Mouse (Mus musculus): ENCODE measurements around the gene Mettl22. TPM values are rescaled to one million over a fixed set of nuclear protein-coding genes. Genes with fewer than 3 reads are reported as not detected.
A peak's percentile ranks its signal among the peaks of the same experiment; 100 is the strongest.

Mettl22 gene
- 5.9 and 7.5 TPM in 2 replicates for polyA plus RNA-seq (2015; fragmentation: Nextera tagmentation; extraction: Ambion mirVana)

GRCm38 (mm10) chr16:8470603-8471481 is at the start of gene Mettl22:
TSS of gene Mettl22 (plus strand) at chr16:8470788.
- Histone ChIP-seq H3K9me3 (replicated peaks; ENCODE audit: control insufficient read depth, low read length) (no peaks in the 10 kb centered on the region), H3K4me1 (ENCODE audit: control insufficient read depth, low read depth, low read length) (peaks cover 10% of the 10 kb centered on the region), H3K27me3 (ENCODE audit: control insufficient read depth, insufficient read depth, low read depth, low read length) (no peaks in the 10 kb centered on the region), H3K36me3 (ENCODE audit: control insufficient read depth, insufficient read depth) (no peaks in the 10 kb centered on the region), H3K4me2 (ENCODE audit: low read depth, low read length) (peak within 1 kb of the TSS; percentile 87), H3K9ac (ENCODE audit: low read depth, low read length) (peak within 1 kb of the TSS; percentile 77), H3K4me3 (ENCODE audit: low read depth, low read length) (peak within 1 kb of the TSS; percentile 82), H3K27ac (ENCODE audit: low read length) (peak within 1 kb of the TSS; percentile 63)
- peak; percentile 99 for ATAC-seq (ENCODE audit: low read depth)
- under 1% methylated on average over 48 of the region's 48 CpGs for WGBS (ENCODE audit: insufficient replicate concordance)

GRCm38 (mm10) chr16:8420842-8421241 is 49.7 kb upstream of the Mettl22 start:
- no peaks in the 10 kb centered on the region for H3K9me3 ChIP-seq (replicated peaks; ENCODE audit: control insufficient read depth, low read length)
- no peak for ATAC-seq (ENCODE audit: low read depth)
- no peaks in the 10 kb centered on the region for H3K4me1 ChIP-seq (ENCODE audit: control insufficient read depth, low read depth, low read length)
- H3K36me3 ChIP-seq (ENCODE audit: control insufficient read depth, insufficient read depth) = no peaks in the 10 kb centered on the region
- H3K27ac ChIP-seq (ENCODE audit: low read length) = no peak overlapping the region
- no peak overlapping the region for H3K4me2 ChIP-seq (ENCODE audit: low read depth, low read length)
- no peak overlapping the region for H3K9ac ChIP-seq (ENCODE audit: low read depth, low read length)
- WGBS (ENCODE audit: insufficient replicate concordance) = 58% methylated on average over 4 of the region's 4 CpGs
- peaks cover 27% of the 10 kb centered on the region for H3K27me3 ChIP-seq (ENCODE audit: control insufficient read depth, insufficient read depth, low read depth, low read length)
- H3K4me3 ChIP-seq (ENCODE audit: low read depth, low read length) = no peak overlapping the region

GRCm38 (mm10) chr16:8423626-8424114 is 46.9 kb upstream of the Mettl22 start:
- no peak overlapping the region for H3K9ac ChIP-seq (ENCODE audit: low read depth, low read length)
- no peak overlapping the region for H3K4me2 ChIP-seq (ENCODE audit: low read depth, low read length)
- no peaks in the 10 kb centered on the region for H3K9me3 ChIP-seq (replicated peaks; ENCODE audit: control insufficient read depth, low read length)
- H3K4me1 ChIP-seq (ENCODE audit: control insufficient read depth, low read depth, low read length) = no peaks in the 10 kb centered on the region
- no peak overlapping the region for H3K4me3 ChIP-seq (ENCODE audit: low read depth, low read length)
- no peak overlapping the region for H3K27ac ChIP-seq (ENCODE audit: low read length)
- no peak for ATAC-seq (ENCODE audit: low read depth)
- WGBS (ENCODE audit: insufficient replicate concordance) = 41% methylated on average over 7 of the region's 7 CpGs
- peaks cover 39% of the 10 kb centered on the region for H3K27me3 ChIP-seq (ENCODE audit: control insufficient read depth, insufficient read depth, low read depth, low read length)
- H3K36me3 ChIP-seq (ENCODE audit: control insufficient read depth, insufficient read depth) = no peaks in the 10 kb centered on the region

GRCm38 (mm10) chr16:8424161-8424970 is 46.2 kb upstream of the Mettl22 start:
- H3K4me1 ChIP-seq (ENCODE audit: control insufficient read depth, low read depth, low read length) = no peaks in the 10 kb centered on the region
- no peak overlapping the region for H3K27ac ChIP-seq (ENCODE audit: low read length)
- WGBS (ENCODE audit: insufficient replicate concordance) = 5% methylated on average over 43 of the region's 43 CpGs
- ATAC-seq (ENCODE audit: low read depth) = no peak
- H3K4me3 ChIP-seq (ENCODE audit: low read depth, low read length) = no peak overlapping the region
- H3K9ac ChIP-seq (ENCODE audit: low read depth, low read length) = no peak overlapping the region
- no peaks in the 10 kb centered on the region for H3K36me3 ChIP-seq (ENCODE audit: control insufficient read depth, insufficient read depth)
- no peaks in the 10 kb centered on the region for H3K9me3 ChIP-seq (replicated peaks; ENCODE audit: control insufficient read depth, low read length)
- H3K27me3 ChIP-seq (ENCODE audit: control insufficient read depth, insufficient read depth, low read depth, low read length) = peaks cover 39% of the 10 kb centered on the region
- 0 out of 2 replicates have a peak overlapping the region, but pooled peaks have one; percentile 0 for H3K4me2 ChIP-seq (ENCODE audit: low read depth, low read length)

- no peak within 1 kb of the TSS for H3K4me3 ChIP-seq (ENCODE audit: low read depth, low read length)
- WGBS (ENCODE audit: insufficient replicate concordance) = 3% methylated on average over 16 of the region's 16 CpGs
Observed at GRCm38 (mm10) chr16:8424971-8425330, 45.6 kb upstream of the Mettl22 start, which contains the start of gene Tmem114. TSS of gene Tmem114 (minus strand) at chr16:8425136.

GRCm38 (mm10) chr16:8425736-8426135 is 44.9 kb upstream of the Mettl22 start:
- Histone ChIP-seq H3K9ac (ENCODE audit: low read depth, low read length) (no peak overlapping the region), H3K4me2 (ENCODE audit: low read depth, low read length) (no peak overlapping the region), H3K9me3 (replicated peaks; ENCODE audit: control insufficient read depth, low read length) (no peaks in the 10 kb centered on the region), H3K36me3 (ENCODE audit: control insufficient read depth, insufficient read depth) (no peaks in the 10 kb centered on the region), H3K4me1 (ENCODE audit: control insufficient read depth, low read depth, low read length) (no peaks in the 10 kb centered on the region), H3K27me3 (ENCODE audit: control insufficient read depth, insufficient read depth, low read depth, low read length) (peaks cover 39% of the 10 kb centered on the region), H3K27ac (ENCODE audit: low read length) (no peak overlapping the region), H3K4me3 (ENCODE audit: low read depth, low read length) (no peak overlapping the region)
- 56% methylated on average over 5 of the region's 5 CpGs for WGBS (ENCODE audit: insufficient replicate concordance)
- no peak for ATAC-seq (ENCODE audit: low read depth)

More at GRCm38 (mm10) chr16:8424971-8425330, 45.6 kb upstream of the Mettl22 start, which contains the start of gene Tmem114:
- Histone ChIP-seq H3K27me3 (ENCODE audit: control insufficient read depth, insufficient read depth, low read depth, low read length) (peaks cover 39% of the 10 kb centered on the region), H3K27ac (ENCODE audit: low read length) (no peak within 1 kb of the TSS), H3K9ac (ENCODE audit: low read depth, low read length) (no peak within 1 kb of the TSS), H3K4me1 (ENCODE audit: control insufficient read depth, low read depth, low read length) (no peaks in the 10 kb centered on the region), H3K4me2 (ENCODE audit: low read depth, low read length) (0 out of 2 replicates have a peak within 1 kb of the TSS, but pooled peaks have one; percentile 0), H3K9me3 (replicated peaks; ENCODE audit: control insufficient read depth, low read length) (no peaks in the 10 kb centered on the region), H3K36me3 (ENCODE audit: control insufficient read depth, insufficient read depth) (no peaks in the 10 kb centered on the region)
- no peak for ATAC-seq (ENCODE audit: low read depth)

- no peaks in the 10 kb centered on the region for H3K36me3 ChIP-seq (ENCODE audit: control insufficient read depth, insufficient read depth)
- no peak overlapping the region for H3K4me3 ChIP-seq (ENCODE audit: low read depth, low read length)
- no peak overlapping the region for H3K27ac ChIP-seq (ENCODE audit: low read length)
- WGBS (ENCODE audit: insufficient replicate concordance) = 53% methylated on average over 3 of the region's 4 CpGs
- no peak overlapping the region for H3K4me2 ChIP-seq (ENCODE audit: low read depth, low read length)
- H3K4me1 ChIP-seq (ENCODE audit: control insufficient read depth, low read depth, low read length) = no peaks in the 10 kb centered on the region
- H3K9me3 ChIP-seq (replicated peaks; ENCODE audit: control insufficient read depth, low read length) = no peaks in the 10 kb centered on the region
- peaks cover 25% of the 10 kb centered on the region for H3K27me3 ChIP-seq (ENCODE audit: control insufficient read depth, insufficient read depth, low read depth, low read length)
- no peak overlapping the region for H3K9ac ChIP-seq (ENCODE audit: low read depth, low read length)
- ATAC-seq (ENCODE audit: low read depth) = no peak
Observed at GRCm38 (mm10) chr16:8429531-8429930, 41.1 kb upstream of the Mettl22 start.

GRCm38 (mm10) chr16:8432616-8433015 is 38.0 kb upstream of the Mettl22 start:
- Histone ChIP-seq H3K9ac (ENCODE audit: low read depth, low read length) (no peak overlapping the region), H3K4me3 (ENCODE audit: low read depth, low read length) (no peak overlapping the region), H3K27ac (ENCODE audit: low read length) (no peak overlapping the region), H3K4me1 (ENCODE audit: control insufficient read depth, low read depth, low read length) (no peaks in the 10 kb centered on the region), H3K9me3 (replicated peaks; ENCODE audit: control insufficient read depth, low read length) (no peaks in the 10 kb centered on the region), H3K27me3 (ENCODE audit: control insufficient read depth, insufficient read depth, low read depth, low read length) (no peaks in the 10 kb centered on the region), H3K36me3 (ENCODE audit: control insufficient read depth, insufficient read depth) (no peaks in the 10 kb centered on the region), H3K4me2 (ENCODE audit: low read depth, low read length) (no peak overlapping the region)
- 53% methylated on average over 3 of the region's 3 CpGs for WGBS (ENCODE audit: insufficient replicate concordance)
- no peak for ATAC-seq (ENCODE audit: low read depth)
